Mouse (Mus musculus) MEL (cell line): Measurements from ENCODE around the gene Slc23a3.
A peak's percentile ranks its signal among the peaks of the same experiment; 100 is the strongest.

Experiments
- ELF1 ChIP-seq: IDR thresholded peaks from 2 replicates; pipeline ENCODE4 v1.6.1; 2014; ENCODE audit warnings: low read depth, mild to moderate bottlenecking, inconsistent platforms, low read length, improper control_type of control experiment, moderate library complexity
- EP300 ChIP-seq, 2 experiments: IDR thresholded peaks; 2 replicates each; pipeline ENCODE4 v1.6.1; 2011; ENCODE audit warnings: improper control_type of control experiment in 2 of 2, low read length in 2 of 2, low read depth in 1 of 2, mild to moderate bottlenecking in 1 of 2
- MAX ChIP-seq: IDR thresholded peaks from 2 replicates; pipeline ENCODE4 v1.6.1; 2011; ENCODE audit warnings: low read length, improper control_type of control experiment
- MXI1 ChIP-seq: IDR thresholded peaks from 2 replicates; pipeline ENCODE4 v1.6.1; 2011; ENCODE audit warnings: mild to moderate bottlenecking, low read depth, low read length, improper control_type of control experiment
- NRF1 ChIP-seq: IDR thresholded peaks from 2 replicates; pipeline ENCODE4 v1.6.1; 2014; ENCODE audit warnings: low read depth, mild to moderate bottlenecking, inconsistent platforms, low read length, improper control_type of control experiment, moderate library complexity; ENCODE audit not compliant: poor library complexity, insufficient read depth, severe bottlenecking

DNA sequence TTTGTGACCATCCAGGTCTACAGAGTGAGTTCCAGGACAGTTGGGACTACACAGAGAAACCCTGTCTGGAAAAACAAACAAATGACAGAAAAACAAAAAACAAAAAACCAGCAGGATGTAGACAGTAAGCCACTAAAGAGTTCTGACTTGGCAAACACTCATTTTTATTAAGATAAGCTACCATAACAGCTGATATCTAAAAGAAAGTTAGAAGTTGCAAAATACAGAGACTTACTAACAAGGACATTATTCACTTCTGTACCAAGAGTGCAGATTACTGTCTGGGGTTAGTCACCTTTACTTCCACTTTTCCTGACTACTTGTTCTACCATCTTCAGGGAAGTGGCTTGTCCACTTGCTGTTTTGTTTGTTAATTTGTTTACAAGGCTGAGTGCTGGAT is 25.3 kb upstream of the Slc23a3 start:
- TF ChIP-seq NRF1: no peak
- TF ChIP-seq MXI1: peak; percentile 42; the same call in 1 of the 2 replicates
- TF ChIP-seq ELF1: no peak
- TF ChIP-seq EP300 (IDR thresholded peaks at IDR 0.05; ENCODE audit: low read depth in 1 of 2, low read length in 2 of 2): peak; percentile 60 to 75
- TF ChIP-seq MAX: no peak; the same call in 1 of the 2 replicates
